Mouse (Mus musculus) Patski (cell line): ENCODE data around the gene Olfr945. TPM values are rescaled to one million over a fixed set of nuclear protein-coding genes. Genes with fewer than 3 reads are reported as not detected.

Experiments
- ATAC-seq: fragments of 100-300 bp; one replicate; pipeline ENCODE4 v1.8.0; 2021
- CTCF ChIA-PET: fragments of 350-600 bp; sonication (Branson Sonifier 250); formaldehyde crosslinking; loops from one replicate; lab custom pipeline; 2022; ENCODE audit warnings: inconsistent platforms; lab: Charles Lee
- POLR2A ChIA-PET: fragments of 350-600 bp; sonication (Branson Sonifier 250); formaldehyde crosslinking; loops from one replicate; lab custom pipeline; 2022; ENCODE audit warnings: antibody characterized with exemption, inconsistent platforms; lab: Charles Lee
- DNase-seq: peaks from one replicate; pipeline ENCODE4 v3.0.0-alpha.2; 2011; ENCODE audit warnings: low read depth, low spot score
- H3K27me3 ChIP-seq: fragments of 371-371 bp; one replicate; pipeline ENCODE4 v1.5.1; 2021
- CTCF ChIP-seq: fragments of 100-300 bp; IDR thresholded peaks from one replicate; pipeline ENCODE4 v1.5.1; 2021
- in situ Hi-C: fragments of 300-500 bp; cut with MboI; formaldehyde crosslinking; loops from 3 replicates; pipeline ENCODE4 v1.11.1; 2018; ENCODE audit warnings: low pct_unique_long_range_greater_than_20kb, mixed read lengths
- polyA plus RNA-seq: library from polyadenylated mRNA; unstranded; gene quantifications from one replicate; pipeline ENCODE4 v1.2.3, GENCODE M21; 2021

Olfr945 gene
- not detected for polyA plus RNA-seq

DNA sequence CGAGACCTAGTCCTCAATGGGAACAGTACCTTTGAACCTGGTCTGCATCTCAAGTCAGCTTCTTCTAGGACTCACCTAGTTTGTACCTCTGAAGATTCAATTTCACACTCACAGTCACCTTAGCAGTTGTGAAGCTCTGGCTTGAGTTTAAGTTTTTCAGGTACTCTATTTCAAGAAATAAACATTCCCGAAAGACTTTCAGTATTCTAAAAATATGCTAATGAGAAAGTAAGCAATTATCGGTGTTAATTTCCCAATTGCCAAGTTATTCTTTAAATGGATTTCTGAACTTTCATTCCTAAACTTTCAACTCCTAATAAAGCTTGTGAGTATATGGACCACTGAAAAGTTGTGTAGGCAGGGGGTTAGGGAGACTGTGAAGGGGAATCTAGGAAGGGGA lies at the start of gene Olfr945:
Gene Olfr945, minus strand, starts transcription at position 101 of the 400 bp plus-strand sequence.
- DNase-seq = no peak
- no peaks in the 10 kb centered on the region for H3K27me3 ChIP-seq
- no peak for ATAC-seq
- CTCF ChIA-PET = no interaction called here
- POLR2A ChIA-PET = no interaction called here
- TF ChIP-seq CTCF = no peak
- in situ Hi-C loops = no loop called here

DNA sequence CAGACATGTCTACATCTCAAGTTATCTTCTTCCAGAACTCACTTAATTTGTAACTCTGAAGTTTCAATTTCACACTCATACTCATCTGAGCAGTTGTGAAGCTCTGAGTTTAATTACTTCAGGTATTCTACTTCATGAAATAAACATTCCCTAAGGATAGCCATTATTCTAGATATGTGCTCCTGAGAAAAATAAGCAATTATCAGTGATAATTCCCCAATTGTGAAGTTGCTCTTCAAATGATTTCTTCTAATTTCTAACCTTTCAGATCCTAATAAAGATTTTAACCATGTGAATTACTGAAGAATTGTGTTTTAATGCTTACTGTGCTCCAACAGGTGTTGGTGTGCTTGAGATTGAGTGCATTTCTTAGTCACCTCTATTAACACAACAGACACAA lies 49.3 kb upstream of the Olfr945 start, which contains the start of gene Olfr948:
Gene Olfr948, minus strand, starts transcription at position 101 of the 400 bp plus-strand sequence.
- no peak for TF ChIP-seq CTCF

DNA sequence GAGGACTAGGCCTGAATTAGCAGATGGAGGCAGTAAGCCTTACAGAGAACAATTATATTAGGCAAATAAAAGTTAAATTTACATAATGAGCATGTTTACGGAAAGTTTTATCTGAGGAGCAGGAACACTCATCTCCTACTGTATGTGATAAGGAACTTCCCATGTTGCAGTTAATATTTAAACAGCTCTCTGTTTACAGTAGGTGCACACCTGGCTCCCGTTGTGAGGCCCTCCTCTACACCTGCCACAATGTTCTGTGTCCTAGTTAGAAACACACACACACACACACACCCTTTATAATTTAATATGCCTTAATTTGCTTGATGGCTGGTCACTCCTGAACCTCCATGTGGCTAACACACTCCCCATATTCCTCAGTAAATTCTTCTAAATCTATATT lies 10.5 kb upstream of the Olfr945 start:
- DNase-seq (no peak), ATAC-seq (no peak)
- POLR2A ChIA-PET = no interaction called here
- CTCF ChIA-PET = no interaction called here
- TF ChIP-seq CTCF = no peak
- H3K27me3 ChIP-seq = no peaks in the 10 kb centered on the region
- in situ Hi-C loops = no loop called here

More for the DNA sequence above, 49.3 kb upstream of the Olfr945 start, which contains the start of gene Olfr948:
- ChIA-PET CTCF (no interaction called here), POLR2A (no interaction called here)
- ATAC-seq = no peak
- in situ Hi-C loops = no loop called here
- H3K27me3 ChIP-seq = no peaks in the 10 kb centered on the region
- DNase-seq = no peak

DNA sequence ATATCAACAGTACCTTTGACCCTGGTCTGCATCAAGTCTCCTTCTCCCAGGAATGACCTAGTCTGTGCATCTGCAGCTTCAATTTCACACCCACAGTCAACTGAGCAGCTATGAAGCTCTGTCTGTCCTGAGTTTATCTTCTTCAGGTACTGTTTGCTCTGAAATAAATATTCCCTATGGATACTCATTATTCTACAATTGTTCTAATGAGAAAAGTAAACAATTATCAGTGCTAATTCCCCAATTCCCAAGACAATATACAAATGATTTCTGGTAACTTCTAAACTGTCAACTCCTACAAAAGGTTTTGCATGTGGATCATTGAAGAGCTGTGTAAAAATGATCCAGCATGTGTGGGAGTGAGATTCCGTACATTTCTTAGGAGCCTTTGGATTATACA lies 26.7 kb downstream of the Olfr945 start, which contains the start of gene Olfr1537:
Gene Olfr1537, minus strand, starts transcription at position 101 of the 400 bp plus-strand sequence.
- in situ Hi-C loops = no loop called here

More for the DNA sequence above, 26.7 kb downstream of the Olfr945 start, which contains the start of gene Olfr1537:
- TF ChIP-seq CTCF = no peak
- ChIA-PET CTCF (no interaction called here), POLR2A (no interaction called here)
- DNase-seq (no peak), ATAC-seq (no peak)
- no peaks in the 10 kb centered on the region for H3K27me3 ChIP-seq

Other genes starting within 250 kb of the Olfr945 start
- not detected for gene Olfr937, start 211.9 kb downstream of the Olfr945 start, polyA plus RNA-seq
- gene Olfr938, start 197.9 kb downstream of the Olfr945 start, polyA plus RNA-seq = not detected
- gene Olfr27, start 148.7 kb downstream of the Olfr945 start, polyA plus RNA-seq = not detected
- gene Olfr943, start 110.5 kb downstream of the Olfr945 start, polyA plus RNA-seq = not detected
- not detected for gene Olfr944, start 74.9 kb downstream of the Olfr945 start, polyA plus RNA-seq
- not detected for gene Olfr1537, start 26.8 kb downstream of the Olfr945 start, polyA plus RNA-seq
- not detected for gene Olfr948, start 49.2 kb upstream of the Olfr945 start, polyA plus RNA-seq
- not detected for gene Olfr951, start 110.6 kb upstream of the Olfr945 start, polyA plus RNA-seq
- gene Olfr952, start 150.3 kb upstream of the Olfr945 start, polyA plus RNA-seq = not detected
- not detected for gene Olfr954, start 179.9 kb upstream of the Olfr945 start, polyA plus RNA-seq
- gene Olfr955, start 195.1 kb upstream of the Olfr945 start, polyA plus RNA-seq = not detected
- not detected for gene Olfr44, start 217.2 kb upstream of the Olfr945 start, polyA plus RNA-seq
- not detected for gene Olfr957, start 239.0 kb upstream of the Olfr945 start, polyA plus RNA-seq